9 mouse cellular contexts compared by ENCODE assay signal in genomic region chr14:30974204-30974603, GRCm38 (mm10). TPM values are rescaled to one million over a fixed set of nuclear protein-coding genes. Genes with fewer than 3 reads are reported as not detected.
DNase-seq lines count a peak whose midpoint lies in the region; ATAC-seq and TF ChIP-seq lines count a peak whose summit lies in the region.
"Had no signal": no experiment of that assay in that cellular context is flagged by ENCODE, and none has a peak within 500 bp of the region (broad histone marks: within the 10 kb centered on the region; RNA-seq: fewer than 3 reads in every experiment).

No protein-coding gene starts in this region.

- WGBS in midbrain, embryonic 13.5 days = 57% methylated on average over 6 of the region's 6 CpGs
- 71% methylated on average over 6 of the region's 6 CpGs for WGBS in intestine, embryonic 16.5 days

- no peak overlapping the region for H3K9ac ChIP-seq in midbrain, embryonic 13.5 days (replicated peaks)
- H3K9ac ChIP-seq in intestine, embryonic 16.5 days (ENCODE audit: low read depth, low read length) = no peak overlapping the region
- H3K9ac ChIP-seq: heart, embryonic 13.5 days had no signal

- TF ChIP-seq CTCF in gastrocnemius, adult 2 months (IDR thresholded peaks at IDR 0.05) = no peak

- H3K27ac ChIP-seq in gastrocnemius, adult 2 months = no peak overlapping the region
- peak overlapping the region; percentile 30 for H3K27ac ChIP-seq in midbrain, embryonic 13.5 days
- H3K27ac ChIP-seq in intestine, embryonic 16.5 days (ENCODE audit: low read length) = no peak overlapping the region
- H3K27ac ChIP-seq: heart, embryonic 13.5 days had no signal

- H3K4me3 ChIP-seq in gastrocnemius, adult 2 months = no peak overlapping the region
- no peak overlapping the region for H3K4me3 ChIP-seq in midbrain, embryonic 13.5 days (replicated peaks)
- H3K4me3 ChIP-seq in intestine, embryonic 16.5 days (ENCODE audit: low read length) = no peak overlapping the region
- H3K4me3 ChIP-seq: heart, embryonic 13.5 days had no signal

- DNase-seq in gastrocnemius, adult 2 months = peak; percentile 18
- DNase-seq in gastrocnemius, adult 18-20 months (ENCODE audit: low spot score) = no peak
- DNase-seq in Muller cell, postnatal 12 days (ENCODE audit: inconsistent ontology term) = peak; percentile 97
- DNase-seq in frontal cortex, postnatal 14 days (ENCODE audit: low spot score in 2 of 2) = peak; percentile 18 to 27
- DNase-seq in kidney, postnatal 4 days = peak; percentile 26 to 52
- no peak for DNase-seq in embryo, embryonic 9.5 days (ENCODE audit: extremely low spot score)

- H3K4me1 ChIP-seq in midbrain, embryonic 13.5 days (replicated peaks) = no peaks in the 10 kb centered on the region
- 0 out of 2 replicates have a peak, but pooled peaks cover 2% of the 10 kb centered on the region for H3K4me1 ChIP-seq in intestine, embryonic 16.5 days (ENCODE audit: control insufficient read depth, insufficient read depth, low read length)
- H3K4me1 ChIP-seq: heart, embryonic 13.5 days had no signal

- H3K9me3 ChIP-seq in midbrain, embryonic 13.5 days = no peaks in the 10 kb centered on the region
- no peaks in the 10 kb centered on the region for H3K9me3 ChIP-seq in intestine, embryonic 16.5 days (ENCODE audit: control insufficient read depth, low read length)
- H3K9me3 ChIP-seq: heart, embryonic 13.5 days had no signal

- peak; percentile 34; the same call in 1 of the 2 replicates for ATAC-seq in midbrain, embryonic 13.5 days
- no peak for ATAC-seq in intestine, embryonic 16.5 days

- intact Hi-C loops in gastrocnemius, adult 2 months (cut with DNase I) = no loop called here

- H3K27me3 ChIP-seq in midbrain, embryonic 13.5 days = no peaks in the 10 kb centered on the region
- no peaks in the 10 kb centered on the region for H3K27me3 ChIP-seq in intestine, embryonic 16.5 days (replicated peaks; ENCODE audit: control insufficient read depth, insufficient read depth, low read length)
- H3K27me3 ChIP-seq: heart, embryonic 13.5 days had no signal

- H3K36me3 ChIP-seq in midbrain, embryonic 13.5 days = peaks cover 66% of the 10 kb centered on the region
- H3K36me3 ChIP-seq in intestine, embryonic 16.5 days (ENCODE audit: control insufficient read depth, insufficient read depth, low read length) = no peaks in the 10 kb centered on the region

- H3K4me2 ChIP-seq in midbrain, embryonic 13.5 days (replicated peaks) = no peak overlapping the region
- no peak overlapping the region for H3K4me2 ChIP-seq in intestine, embryonic 16.5 days (ENCODE audit: low read depth, low read length)
- H3K4me2 ChIP-seq: heart, embryonic 13.5 days had no signal

RNA-seq across cellular contexts. Expression of gene Nek4, which starts 23.0 kb away (rescaled TPM):
- 1 to 10 TPM; 4.4 to 5.1 TPM for total RNA-seq in gastrocnemius, adult 2 months (2021)
- total RNA-seq in gastrocnemius, adult 18-20 months (2021) = 1 to 10 TPM; 3.9 to 4.3 TPM
- 20.0 and 20.3 TPM in 2 replicates for polyA plus RNA-seq in midbrain, embryonic 13.5 days (2015; fragmentation: Nextera tagmentation; extraction: Ambion mirVana)
- 8.4 TPM in 2 replicates for polyA plus RNA-seq in intestine, embryonic 16.5 days (2015; fragmentation: Nextera tagmentation; extraction: Ambion mirVana)

RNA-seq across cellular contexts. Expression of gene Glt8d1, which starts 27.0 kb away (rescaled TPM):
- 10 to 100 TPM in 1 of 2 experiments, 1 to 10 TPM in 1; 9.0 to 13.6 TPM for total RNA-seq in gastrocnemius, adult 2 months (2021)
- 10 to 100 TPM in 1 of 2 experiments, 1 to 10 TPM in 1; 9.7 to 12.0 TPM for total RNA-seq in gastrocnemius, adult 18-20 months (2021)
- polyA plus RNA-seq in midbrain, embryonic 13.5 days (2015; fragmentation: Nextera tagmentation; extraction: Ambion mirVana) = 58.5 and 60.1 TPM in 2 replicates
- 35.5 and 38.7 TPM in 2 replicates for polyA plus RNA-seq in intestine, embryonic 16.5 days (2015; fragmentation: Nextera tagmentation; extraction: Ambion mirVana)

RNA-seq across cellular contexts. Expression of gene Spcs1, which starts 27.3 kb away (rescaled TPM):
- 100 to 1,000 TPM; 129 to 130 TPM for total RNA-seq in gastrocnemius, adult 2 months (2021)
- 100 to 1,000 TPM; 129 to 132 TPM for total RNA-seq in gastrocnemius, adult 18-20 months (2021)
- 293 and 296 TPM in 2 replicates for polyA plus RNA-seq in midbrain, embryonic 13.5 days (2015; fragmentation: Nextera tagmentation; extraction: Ambion mirVana)
- polyA plus RNA-seq in intestine, embryonic 16.5 days (2015; fragmentation: Nextera tagmentation; extraction: Ambion mirVana) = 390 and 392 TPM in 2 replicates

RNA-seq across cellular contexts. Expression of gene Itih1, which starts 31.1 kb away (rescaled TPM):
- not detected for total RNA-seq in gastrocnemius, adult 2 months (2021)
- under 1 TPM in 1 of 2 experiments, not detected in 1; 0.28 TPM for total RNA-seq in gastrocnemius, adult 18-20 months (2021)
- polyA plus RNA-seq in midbrain, embryonic 13.5 days (2015; fragmentation: Nextera tagmentation; extraction: Ambion mirVana) = not detected in 2 replicates
- 0.51 and 1.1 TPM in 2 replicates for polyA plus RNA-seq in intestine, embryonic 16.5 days (2015; fragmentation: Nextera tagmentation; extraction: Ambion mirVana)

RNA-seq across cellular contexts. Expression of gene Pbrm1, which starts 44.7 kb away (rescaled TPM):
- total RNA-seq in gastrocnemius, adult 2 months (2021) = 10 to 100 TPM; 45.3 to 49.8 TPM
- total RNA-seq in gastrocnemius, adult 18-20 months (2021) = 10 to 100 TPM; 40.1 to 41.1 TPM
- polyA plus RNA-seq in midbrain, embryonic 13.5 days (2015; fragmentation: Nextera tagmentation; extraction: Ambion mirVana) = 175 and 181 TPM in 2 replicates
- 74.1 and 79.2 TPM in 2 replicates for polyA plus RNA-seq in intestine, embryonic 16.5 days (2015; fragmentation: Nextera tagmentation; extraction: Ambion mirVana)

Comparison
In these comparisons a context has a peak if more than half of its experiments do, and no peak if none do; other contexts are left out.
1. DNase-seq: peak in gastrocnemius, adult 2 months (single experiment), Muller cell, postnatal 12 days (single experiment), frontal cortex, postnatal 14 days (2 of 2) and kidney, postnatal 4 days (2 of 2); none in gastrocnemius, adult 18-20 months (single experiment) and embryo, embryonic 9.5 days (single experiment).